Mouse (Mus musculus): Measurements from ENCODE around the gene Ifna13. TPM values are rescaled to one million over a fixed set of nuclear protein-coding genes. Genes with fewer than 3 reads are reported as not detected.

Gene Ifna13
- polyA plus RNA-seq (2015; fragmentation: Nextera tagmentation; extraction: Ambion mirVana): not detected in 2 replicates

DNA sequence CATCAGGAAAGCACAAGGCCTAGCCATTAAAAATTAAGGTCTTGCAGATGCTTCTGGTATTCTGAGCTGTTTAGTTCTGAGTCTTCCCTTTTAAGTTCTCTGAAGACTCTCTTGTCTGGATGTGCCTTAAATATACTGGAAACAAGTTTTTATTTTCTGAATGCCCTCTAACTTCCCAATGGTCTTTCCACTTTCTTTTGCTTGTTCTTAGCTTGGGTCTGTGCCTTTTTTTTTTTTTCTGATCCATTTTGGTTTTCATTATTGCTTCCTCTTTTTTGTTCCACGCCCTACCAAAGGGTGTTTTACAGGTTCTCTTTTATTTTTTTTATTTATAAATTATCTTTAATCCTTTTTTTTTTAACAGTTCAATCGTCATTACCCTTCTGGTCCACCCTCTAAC is at the start of gene Ifna13:
Ifna13 (minus strand) TSS at position 101 of the 400 bp plus-strand sequence.
- DNase-seq (ENCODE audit: low spot score): no peak

DNA sequence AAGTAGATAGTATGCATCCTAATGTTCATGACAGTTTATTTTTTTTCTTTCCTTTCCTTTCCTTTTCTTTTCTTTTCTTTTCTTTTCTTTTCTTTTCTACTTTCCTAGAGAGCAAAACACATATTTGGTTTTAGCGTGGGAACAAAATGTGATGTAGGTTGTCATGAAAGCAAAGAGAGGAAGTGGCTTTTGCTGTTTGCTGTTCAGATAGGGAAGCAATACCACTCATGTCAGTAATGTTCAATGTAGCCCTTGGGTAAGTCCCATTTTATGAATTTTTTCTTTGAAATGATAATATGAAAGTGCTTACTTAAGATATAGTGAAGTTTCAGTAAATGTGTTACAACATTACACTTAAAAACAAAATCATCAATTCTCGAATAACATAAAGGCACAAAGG is 49.1 kb upstream of the Ifna13 start:
- peak; percentile 24 for DNase-seq (ENCODE audit: low spot score)

DNA sequence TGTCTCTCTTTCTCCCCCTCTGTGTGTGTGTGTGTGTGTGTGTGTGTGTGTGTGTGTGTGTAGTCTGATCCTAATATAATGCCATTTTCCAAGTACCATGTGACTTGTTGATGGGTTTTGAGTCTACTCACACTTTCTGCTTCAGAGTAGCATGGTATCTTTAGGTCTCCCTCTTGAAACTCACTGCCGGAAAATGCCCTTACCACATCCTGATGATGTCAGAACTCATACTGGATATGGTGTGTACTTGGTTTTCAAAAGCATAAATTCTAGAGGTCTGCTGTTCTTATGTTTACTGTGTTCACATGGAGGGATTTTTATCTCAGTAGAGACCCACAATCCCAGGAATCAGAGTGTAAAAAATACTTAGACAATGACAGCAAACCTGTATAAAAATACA is 48.3 kb upstream of the Ifna13 start:
- DNase-seq (ENCODE audit: low spot score): peak; percentile 34

- DNase-seq (ENCODE audit: low spot score): no peak
Measured at GRCm38 (mm10) chr4:88691259-88691658, 47.0 kb upstream of the Ifna13 start, which contains the start of gene Ifnab. Gene Ifnab, minus strand, starts transcription at chr4:88691359.

GRCm38 (mm10) chr4:88683812-88684211 is 39.6 kb upstream of the Ifna13 start, which contains the start of gene Ifna2:
Gene Ifna2, minus strand, starts transcription at chr4:88683912.
- DNase-seq (ENCODE audit: low spot score): no peak

- DNase-seq (ENCODE audit: low spot score): no peak
Measured at GRCm38 (mm10) chr4:88681353-88681752, 37.1 kb upstream of the Ifna13 start.

GRCm38 (mm10) chr4:88680362-88680761 is 36.1 kb upstream of the Ifna13 start:
- DNase-seq (ENCODE audit: low spot score): peak; percentile 26

- DNase-seq (ENCODE audit: low spot score): no peak
Measured at GRCm38 (mm10) chr4:88676824-88677223, 32.6 kb upstream of the Ifna13 start, which contains the start of gene Ifna16. Gene Ifna16, minus strand, starts transcription at chr4:88676924.

DNA sequence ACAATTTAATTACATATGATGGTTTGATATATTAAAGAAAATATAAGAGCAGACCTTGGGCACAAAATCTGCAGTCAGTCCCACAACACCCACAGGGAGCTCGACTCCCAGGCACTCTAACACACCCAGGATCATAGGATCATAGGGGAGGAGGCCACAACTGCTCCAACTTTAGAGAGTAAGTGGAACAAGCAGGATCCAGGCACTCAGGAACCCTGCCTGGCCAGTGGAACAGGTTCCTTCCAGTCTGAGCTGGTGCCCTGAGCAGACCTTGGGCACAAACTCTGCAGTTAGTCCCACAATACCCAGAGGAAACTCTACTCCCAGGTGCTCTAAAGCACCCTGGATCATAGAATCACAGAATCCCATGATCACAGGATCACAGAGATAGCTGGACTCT is 11.2 kb upstream of the Ifna13 start:
- DNase-seq (ENCODE audit: low spot score): no peak

- DNase-seq (ENCODE audit: low spot score): no peak
Measured at GRCm38 (mm10) chr4:88653644-88654043, 9.4 kb upstream of the Ifna13 start.

DNA sequence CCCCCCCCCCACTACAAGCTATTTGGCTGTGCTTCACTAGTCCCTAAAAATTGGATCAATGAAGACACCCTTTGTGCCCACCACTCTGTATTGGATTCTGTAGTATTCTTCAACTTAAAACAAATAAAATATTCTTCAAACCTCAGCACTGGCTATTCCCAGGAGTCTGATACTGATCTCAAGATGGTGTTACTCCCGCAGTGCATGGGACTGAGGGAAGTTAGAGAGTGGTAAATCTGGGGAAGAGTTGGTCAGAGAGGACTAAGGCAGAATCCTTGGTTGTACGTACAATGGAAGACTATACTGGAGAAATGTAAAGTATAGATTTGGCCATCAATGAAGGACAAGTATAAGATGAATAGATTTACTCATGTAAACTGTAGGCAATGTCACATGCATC is 1.7 kb downstream of the Ifna13 start:
- no peak for DNase-seq (ENCODE audit: low spot score)

DNA sequence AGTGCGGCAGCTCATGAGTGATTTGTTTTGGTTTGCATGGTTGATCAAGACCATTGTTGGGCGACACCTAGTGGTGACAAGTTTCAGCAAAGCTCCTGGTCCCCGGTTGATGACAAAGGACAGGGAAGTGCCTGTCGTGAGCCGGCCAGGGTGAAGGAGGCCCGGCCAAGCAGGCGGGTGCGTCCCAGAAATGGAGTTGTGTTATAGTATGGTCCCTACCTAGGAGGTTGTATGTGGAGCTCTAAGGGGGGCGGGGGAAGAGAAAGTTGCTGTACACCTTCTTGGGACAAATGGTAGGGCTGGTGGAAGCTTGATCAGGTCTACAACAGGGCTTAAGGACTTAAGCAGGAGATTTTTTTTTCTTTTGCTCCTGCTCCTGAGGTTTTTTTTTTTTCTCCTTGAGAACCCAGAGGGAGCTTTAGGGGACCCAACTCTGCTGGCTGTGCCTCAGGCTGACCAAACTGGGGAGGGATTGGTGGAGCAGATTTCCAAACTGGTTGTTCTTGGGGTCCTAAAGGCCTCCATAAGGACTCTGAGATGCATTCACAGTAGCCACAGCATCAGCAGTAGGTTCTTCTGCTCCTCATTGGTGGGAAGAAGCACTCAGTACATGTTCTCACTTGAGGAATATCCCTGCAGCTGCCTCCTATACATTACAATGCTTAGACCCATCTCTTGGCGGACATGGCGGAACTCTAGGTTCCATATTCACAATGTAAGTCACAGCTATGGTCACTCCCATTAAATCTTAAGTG is 3.0 kb downstream of the Ifna13 start:
- DNase-seq (ENCODE audit: low spot score): peak; percentile 95

- no peak for DNase-seq (ENCODE audit: low spot score)
Measured at GRCm38 (mm10) chr4:88640704-88641076, 3.6 kb downstream of the Ifna13 start.

- no peak for DNase-seq (ENCODE audit: low spot score)
Measured at GRCm38 (mm10) chr4:88634311-88634710, 9.9 kb downstream of the Ifna13 start, which contains the start of gene C87499. Gene C87499, minus strand, starts transcription at chr4:88634411.

DNA sequence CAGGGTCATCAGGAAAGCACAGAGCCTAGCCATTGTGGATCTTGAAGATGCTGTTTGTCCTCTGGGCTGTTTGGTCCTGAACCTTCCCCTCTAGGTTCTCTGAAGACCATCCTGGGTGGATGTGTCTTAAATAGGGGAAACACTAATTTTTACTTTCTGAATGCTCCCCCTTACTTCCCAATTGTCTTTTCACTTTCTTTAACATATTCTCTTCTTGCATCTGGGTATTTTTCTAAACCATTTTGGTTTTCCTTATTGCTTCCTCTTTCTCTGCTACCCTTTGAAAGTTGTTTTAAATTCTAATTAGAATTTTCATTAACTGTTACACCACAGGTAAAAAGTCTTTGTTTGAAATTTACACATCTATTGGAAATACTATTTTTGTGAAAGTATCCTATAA is 41.0 kb downstream of the Ifna13 start, which contains the start of gene Ifna12:
Ifna12 (minus strand) TSS at position 101 of the 400 bp plus-strand sequence.
- no peak for DNase-seq (ENCODE audit: low spot score)

Other genes with a start within 250 kb of the Ifna13 start
- gene Hacd4, start 205.5 kb downstream of the Ifna13 start, polyA plus RNA-seq (2015; fragmentation: Nextera tagmentation; extraction: Ambion mirVana): 2.3 and 2.4 TPM in 2 replicates
- not detected in 2 replicates for gene Ifnb1, start 121.7 kb downstream of the Ifna13 start, polyA plus RNA-seq (2015; fragmentation: Nextera tagmentation; extraction: Ambion mirVana)
- gene Ifna15, start 86.2 kb downstream of the Ifna13 start, polyA plus RNA-seq (2015; fragmentation: Nextera tagmentation; extraction: Ambion mirVana): not detected in 2 replicates
- not detected in 2 replicates for gene Ifna14, start 72.7 kb downstream of the Ifna13 start, polyA plus RNA-seq (2015; fragmentation: Nextera tagmentation; extraction: Ambion mirVana)
- 0.24 TPM in 1 of 2 replicates, not detected in the other for gene Ifna9, start 52.1 kb downstream of the Ifna13 start, polyA plus RNA-seq (2015; fragmentation: Nextera tagmentation; extraction: Ambion mirVana)
- not detected in 2 replicates for gene Ifna12, start 41.1 kb downstream of the Ifna13 start, polyA plus RNA-seq (2015; fragmentation: Nextera tagmentation; extraction: Ambion mirVana)
- gene C87499, start 10.0 kb downstream of the Ifna13 start, polyA plus RNA-seq (2015; fragmentation: Nextera tagmentation; extraction: Ambion mirVana): not detected in 2 replicates
- gene Ifna16, start 32.5 kb upstream of the Ifna13 start, polyA plus RNA-seq (2015; fragmentation: Nextera tagmentation; extraction: Ambion mirVana): not detected in 2 replicates
- not detected in 2 replicates for gene Ifna2, start 39.5 kb upstream of the Ifna13 start, polyA plus RNA-seq (2015; fragmentation: Nextera tagmentation; extraction: Ambion mirVana)
- not detected in 2 replicates for gene Ifnab, start 46.9 kb upstream of the Ifna13 start, polyA plus RNA-seq (2015; fragmentation: Nextera tagmentation; extraction: Ambion mirVana)
- 0.63 and 0.85 TPM in 2 replicates for gene Gm26566, start 77.3 kb upstream of the Ifna13 start, polyA plus RNA-seq (2015; fragmentation: Nextera tagmentation; extraction: Ambion mirVana)
- gene Klhl9, start 78.0 kb upstream of the Ifna13 start, polyA plus RNA-seq (2015; fragmentation: Nextera tagmentation; extraction: Ambion mirVana): 55.8 and 59.5 TPM in 2 replicates
- not detected in 2 replicates for gene Gm13271, start 110.4 kb upstream of the Ifna13 start, polyA plus RNA-seq (2015; fragmentation: Nextera tagmentation; extraction: Ambion mirVana)
- 0.33 and 0.37 TPM in 2 replicates for gene Gm13283, start 115.7 kb upstream of the Ifna13 start, polyA plus RNA-seq (2015; fragmentation: Nextera tagmentation; extraction: Ambion mirVana)
- gene Gm13290, start 129.4 kb upstream of the Ifna13 start, polyA plus RNA-seq (2015; fragmentation: Nextera tagmentation; extraction: Ambion mirVana): 0.18 and 0.36 TPM in 2 replicates
- not detected in 2 replicates for gene Gm13289, start 132.5 kb upstream of the Ifna13 start, polyA plus RNA-seq (2015; fragmentation: Nextera tagmentation; extraction: Ambion mirVana)
- gene Gm13272, start 135.4 kb upstream of the Ifna13 start, polyA plus RNA-seq (2015; fragmentation: Nextera tagmentation; extraction: Ambion mirVana): not detected in 2 replicates
- gene Ifnz, start 137.7 kb upstream of the Ifna13 start, polyA plus RNA-seq (2015; fragmentation: Nextera tagmentation; extraction: Ambion mirVana): 0.23 and 0.31 TPM in 2 replicates
- gene Gm13276, start 141.2 kb upstream of the Ifna13 start, polyA plus RNA-seq (2015; fragmentation: Nextera tagmentation; extraction: Ambion mirVana): not detected in 2 replicates
- not detected in 2 replicates for gene Gm13277, start 144.2 kb upstream of the Ifna13 start, polyA plus RNA-seq (2015; fragmentation: Nextera tagmentation; extraction: Ambion mirVana)
- gene Gm13278, start 147.1 kb upstream of the Ifna13 start, polyA plus RNA-seq (2015; fragmentation: Nextera tagmentation; extraction: Ambion mirVana): not detected in 2 replicates
- gene Gm13275, start 150.0 kb upstream of the Ifna13 start, polyA plus RNA-seq (2015; fragmentation: Nextera tagmentation; extraction: Ambion mirVana): not detected in 2 replicates
- not detected in 2 replicates for gene Gm13279, start 152.9 kb upstream of the Ifna13 start, polyA plus RNA-seq (2015; fragmentation: Nextera tagmentation; extraction: Ambion mirVana)
- gene Gm13285, start 155.2 kb upstream of the Ifna13 start, polyA plus RNA-seq (2015; fragmentation: Nextera tagmentation; extraction: Ambion mirVana): 0.64 and 1.4 TPM in 2 replicates
- gene Gm13287, start 158.8 kb upstream of the Ifna13 start, polyA plus RNA-seq (2015; fragmentation: Nextera tagmentation; extraction: Ambion mirVana): not detected in 2 replicates
- gene Gm13288, start 161.1 kb upstream of the Ifna13 start, polyA plus RNA-seq (2015; fragmentation: Nextera tagmentation; extraction: Ambion mirVana): not detected in 2 replicates
- not detected in 2 replicates for gene Ifna7, start 171.8 kb upstream of the Ifna13 start, polyA plus RNA-seq (2015; fragmentation: Nextera tagmentation; extraction: Ambion mirVana)
- gene Ifna11, start 175.5 kb upstream of the Ifna13 start, polyA plus RNA-seq (2015; fragmentation: Nextera tagmentation; extraction: Ambion mirVana): not detected in 2 replicates
- not detected in 2 replicates for gene Ifna6, start 183.0 kb upstream of the Ifna13 start, polyA plus RNA-seq (2015; fragmentation: Nextera tagmentation; extraction: Ambion mirVana)
- not detected in 2 replicates for gene Ifna5, start 191.1 kb upstream of the Ifna13 start, polyA plus RNA-seq (2015; fragmentation: Nextera tagmentation; extraction: Ambion mirVana)
- not detected in 2 replicates for gene Ifna4, start 197.4 kb upstream of the Ifna13 start, polyA plus RNA-seq (2015; fragmentation: Nextera tagmentation; extraction: Ambion mirVana)
- gene Ifna1, start 205.6 kb upstream of the Ifna13 start, polyA plus RNA-seq (2015; fragmentation: Nextera tagmentation; extraction: Ambion mirVana): not detected in 2 replicates
- gene Ifne, start 235.7 kb upstream of the Ifna13 start, polyA plus RNA-seq (2015; fragmentation: Nextera tagmentation; extraction: Ambion mirVana): not detected in 2 replicates

Data from thymus, postnatal 0 days (tissue).